Mouse (Mus musculus) liver, postnatal 0 days (tissue): ENCODE data around the gene Tef. TPM values are rescaled to one million over a fixed set of nuclear protein-coding genes. Genes with fewer than 3 reads are reported as not detected.

Experiments used
- ATAC-seq: fragments of 200-750 bp; cut with Nextera tagmentation; 2 replicates; pipeline ENCODE4 v1.8.0; 2017; ENCODE audit warnings: mild to moderate bottlenecking, moderate library complexity
- DNase-seq: peaks from one replicate; pipeline ENCODE4 v3.0.0-alpha.2; 2016
- H3K27ac ChIP-seq: fragments of 300-500 bp; sonication (generic); 2 replicates; pipeline ENCODE4 v1.5.1; 2014; ENCODE audit warnings: antibody characterized with exemption, moderate library complexity, mild to moderate bottlenecking, low read depth
- H3K27me3 ChIP-seq: fragments of 300-500 bp; sonication (generic); 2 replicates; pipeline ENCODE4 v1.6.1; 2014; ENCODE audit warnings: low read length, control low read depth, mixed read lengths; ENCODE audit not compliant: insufficient read depth
- H3K36me3 ChIP-seq: fragments of 300-500 bp; sonication (generic); replicated peaks from 2 replicates; pipeline ENCODE4 v1.6.1; 2014; ENCODE audit warnings: mild to moderate bottlenecking, control low read depth, low read length, moderate library complexity, mixed read lengths; ENCODE audit not compliant: insufficient read depth
- H3K4me1 ChIP-seq: fragments of 300-500 bp; sonication (generic); 2 replicates; pipeline ENCODE4 v1.6.1; 2014; ENCODE audit warnings: antibody characterized with exemption, mild to moderate bottlenecking, control low read depth; ENCODE audit not compliant: insufficient read depth
- H3K4me2 ChIP-seq: fragments of 300-500 bp; sonication (generic); 2 replicates; pipeline ENCODE4 v1.6.1; 2014; ENCODE audit warnings: low read depth, mild to moderate bottlenecking, low read length, moderate library complexity, mixed read lengths
- H3K4me3 ChIP-seq: fragments of 300-500 bp; sonication (generic); 2 replicates; pipeline ENCODE4 v1.5.1; 2014; ENCODE audit warnings: low read depth, low read length
- H3K9ac ChIP-seq: fragments of 300-500 bp; sonication (generic); replicated peaks from 2 replicates; pipeline ENCODE4 v1.6.1; 2014; ENCODE audit warnings: mild to moderate bottlenecking, moderate library complexity
- H3K9me3 ChIP-seq: fragments of 300-500 bp; sonication (generic); 2 replicates; pipeline ENCODE4 v1.6.1; 2016; ENCODE audit warnings: mild to moderate bottlenecking, control low read depth, low read length, mixed read lengths
- CTCF ChIP-seq: sonication (generic); IDR thresholded peaks from 2 replicates; pipeline ENCODE4 v1.5.1; 2016; ENCODE audit warnings: antibody characterized with exemption, low read depth
- EP300 ChIP-seq: IDR thresholded peaks from 2 replicates; pipeline ENCODE4 v1.6.1; 2016; ENCODE audit warnings: antibody characterized with exemption, low read depth, mild to moderate bottlenecking
- WGBS: fragments of 180-500 bp; shearing (Covaris S2); extraction: QIAGEN DNeasy Blood & Tissue Kit; methylation state at CpG from one replicate; pipeline ENCODE4 v1.1.7; 2014; ENCODE audit not compliant: insufficient replicate concordance; 5-methylcytosine and 5-hydroxymethylcytosine counted together
- polyA plus RNA-seq: library from polyadenylated mRNA; unstranded; fragments of >200 nt; fragmentation: Nextera tagmentation; extraction: Ambion mirVana; gene quantifications from 2 replicates; pipeline ENCODE4 v1.2.1, GENCODE M21; 2015

Gene Tef
- polyA plus RNA-seq, 1 experiment from 2014 or later = 14.0 TPM

GRCm38 (mm10) chr15:81839634-81840033 is 37.4 kb downstream of the Tef start:
- Histone ChIP-seq H3K36me3 (no peaks in the 10 kb centered on the region), H3K27me3 (no peaks in the 10 kb centered on the region), H3K9me3 (no peaks in the 10 kb centered on the region), H3K4me1 (peaks cover 29% of the 10 kb centered on the region), H3K9ac (no peak overlapping the region), H3K4me3 (no peak overlapping the region), H3K4me2 (no peak overlapping the region), H3K27ac (peak overlapping the region; percentile 91)
- ATAC-seq (peak; percentile 96), DNase-seq (peak; percentile 85)
- TF ChIP-seq CTCF = no peak
- TF ChIP-seq EP300 = peak; percentile 65; the same call in 1 of the 2 replicates
- WGBS = 45% methylated on average over 5 of the region's 5 CpGs

GRCm38 (mm10) chr15:81840306-81840705 is 38.1 kb downstream of the Tef start:
- TF ChIP-seq CTCF = no peak
- TF ChIP-seq EP300 = no peak
- peak overlapping the region; percentile 91 for H3K27ac ChIP-seq
- H3K4me3 ChIP-seq = no peak overlapping the region
- H3K27me3 ChIP-seq = no peaks in the 10 kb centered on the region
- ATAC-seq (no peak), DNase-seq (no peak)
- 81% methylated on average over 7 of the region's 7 CpGs for WGBS
- no peaks in the 10 kb centered on the region for H3K9me3 ChIP-seq
- no peak overlapping the region for H3K9ac ChIP-seq
- no peak overlapping the region for H3K4me2 ChIP-seq
- H3K4me1 ChIP-seq = peaks cover 32% of the 10 kb centered on the region
- H3K36me3 ChIP-seq = no peaks in the 10 kb centered on the region

- ATAC-seq = no peak
- Histone ChIP-seq H3K9ac (no peak overlapping the region), H3K27ac (no peak overlapping the region), H3K4me1 (peaks cover 16% of the 10 kb centered on the region), H3K36me3 (no peaks in the 10 kb centered on the region), H3K4me2 (no peak overlapping the region), H3K27me3 (no peaks in the 10 kb centered on the region), H3K4me3 (no peak overlapping the region), H3K9me3 (no peaks in the 10 kb centered on the region)
- no peak for TF ChIP-seq CTCF
- TF ChIP-seq EP300 = no peak
- 80% methylated on average over 7 of the region's 7 CpGs for WGBS
- no peak for DNase-seq
These were observed 40.1 kb downstream of the Tef start for GRCm38 (mm10) chr15:81842275-81842674.

GRCm38 (mm10) chr15:81845033-81845625 is 42.9 kb downstream of the Tef start:
- Histone ChIP-seq H3K4me2 (no peak overlapping the region), H3K36me3 (peaks cover 14% of the 10 kb centered on the region), H3K4me3 (no peak overlapping the region), H3K4me1 (peaks cover 6% of the 10 kb centered on the region), H3K9ac (no peak overlapping the region), H3K27ac (peak overlapping the region; percentile 82), H3K9me3 (no peaks in the 10 kb centered on the region), H3K27me3 (no peaks in the 10 kb centered on the region)
- WGBS = 69% methylated on average over 5 of the region's 5 CpGs
- DNase-seq = no peak
- no peak for ATAC-seq
- TF ChIP-seq EP300 (no peak), CTCF (no peak)

- WGBS = 33% methylated on average over 4 of the region's 4 CpGs
- H3K27ac ChIP-seq = peak overlapping the region; percentile 82
These were observed 43.5 kb downstream of the Tef start for GRCm38 (mm10) chr15:81845724-81846123.

GRCm38 (mm10) chr15:81846755-81847154 is 44.5 kb downstream of the Tef start:
- no peak overlapping the region for H3K4me3 ChIP-seq
- ATAC-seq = no peak
- no peak overlapping the region for H3K9ac ChIP-seq

More at GRCm38 (mm10) chr15:81845724-81846123, 43.5 kb downstream of the Tef start:
- H3K9me3 ChIP-seq = no peaks in the 10 kb centered on the region
- H3K4me3 ChIP-seq = no peak overlapping the region
- no peaks in the 10 kb centered on the region for H3K27me3 ChIP-seq
- peak; percentile 96 for ATAC-seq
- DNase-seq = peak; percentile 70
- H3K9ac ChIP-seq = no peak overlapping the region
- H3K4me1 ChIP-seq = peaks cover 6% of the 10 kb centered on the region; the same call in 1 of the 2 replicates
- H3K4me2 ChIP-seq = no peak overlapping the region
- peaks cover 19% of the 10 kb centered on the region for H3K36me3 ChIP-seq
- TF ChIP-seq EP300 (peak; percentile 47; the same call in 1 of the 2 replicates), CTCF (no peak)

More at GRCm38 (mm10) chr15:81846755-81847154, 44.5 kb downstream of the Tef start:
- no peak overlapping the region for H3K27ac ChIP-seq
- no peaks in the 10 kb centered on the region for H3K27me3 ChIP-seq
- H3K9me3 ChIP-seq = no peaks in the 10 kb centered on the region
- no peak for DNase-seq
- TF ChIP-seq EP300 = no peak
- TF ChIP-seq CTCF = no peak
- H3K4me2 ChIP-seq = no peak overlapping the region
- peaks cover 30% of the 10 kb centered on the region for H3K36me3 ChIP-seq
- H3K4me1 ChIP-seq = peaks cover 6% of the 10 kb centered on the region; the same call in 1 of the 2 replicates
- 82% methylated on average over 9 of the region's 9 CpGs for WGBS
